Mouse (Mus musculus) frontal cortex, postnatal 14 days (tissue): ENCODE measurements around the gene Tapbpl.

Experiments used
- DNase-seq, 2 experiments: peaks; one replicate each; pipeline ENCODE4 v3.0.0; 2022; ENCODE audit warnings: low spot score in 2 of 2

Gene Tapbpl

GRCm38 (mm10) chr6:125239547-125239946, 7.9 kb upstream of the Tapbpl start:
- no peak for DNase-seq

- no peak for DNase-seq
Observed at GRCm38 (mm10) chr6:125238396-125238795, 6.7 kb upstream of the Tapbpl start.

- DNase-seq, result no peak
Observed at GRCm38 (mm10) chr6:125237421-125237820, 5.8 kb upstream of the Tapbpl start.

GRCm38 (mm10) chr6:125236782-125237181, 5.1 kb upstream of the Tapbpl start, which contains the start of gene Cd27:
Gene Cd27, minus strand, starts transcription at chr6:125237010.
- no peak for DNase-seq

GRCm38 (mm10) chr6:125236341-125236740, 4.7 kb upstream of the Tapbpl start:
- no peak for DNase-seq

- DNase-seq, result no peak
Observed at GRCm38 (mm10) chr6:125234520-125234828, 2.8 kb upstream of the Tapbpl start.

DNA sequence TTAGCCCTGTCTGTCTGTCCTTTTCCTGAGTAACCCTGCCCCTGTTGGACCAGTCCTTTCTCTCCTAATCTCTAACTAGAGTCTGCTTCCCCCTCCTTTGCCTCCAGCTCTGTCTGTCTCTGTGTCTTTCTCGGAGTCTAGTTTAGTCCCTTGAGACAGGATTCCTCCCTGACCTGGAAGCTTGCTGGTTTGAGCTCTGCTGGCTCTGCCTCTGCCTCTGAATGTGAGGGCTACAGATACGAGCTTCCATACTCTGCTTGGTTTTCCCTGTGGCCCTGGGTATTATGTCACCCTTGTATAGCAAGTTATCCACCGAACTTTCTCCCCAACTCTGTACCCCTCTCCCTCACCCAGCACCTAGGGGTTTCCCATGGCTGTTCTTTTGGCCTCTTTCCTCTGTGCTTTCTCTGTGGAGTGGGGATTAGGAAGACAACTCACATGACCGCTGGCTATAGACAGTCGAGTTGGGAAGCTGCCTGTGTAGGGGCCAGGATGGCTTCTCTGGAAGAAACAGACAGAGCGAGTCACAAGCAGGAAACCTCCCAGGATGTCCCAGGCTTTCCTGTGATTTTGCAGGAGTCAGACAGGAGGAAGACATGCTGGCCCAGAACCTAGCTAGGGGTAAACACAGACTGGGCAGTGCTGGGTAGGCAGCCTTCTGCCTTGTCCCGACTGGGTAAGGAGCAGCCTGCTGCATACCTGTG, 2.3 kb upstream of the Tapbpl start:
- DNase-seq, result no peak

GRCm38 (mm10) chr6:125232516-125232915, 856 bp upstream of the Tapbpl start:
- no peak for DNase-seq

- no peak for DNase-seq
Observed at GRCm38 (mm10) chr6:125232045-125232437, 381 bp upstream of the Tapbpl start.

- DNase-seq, result no peak
Observed at GRCm38 (mm10) chr6:125230571-125230970, 1.1 kb downstream of the Tapbpl start.

DNA sequence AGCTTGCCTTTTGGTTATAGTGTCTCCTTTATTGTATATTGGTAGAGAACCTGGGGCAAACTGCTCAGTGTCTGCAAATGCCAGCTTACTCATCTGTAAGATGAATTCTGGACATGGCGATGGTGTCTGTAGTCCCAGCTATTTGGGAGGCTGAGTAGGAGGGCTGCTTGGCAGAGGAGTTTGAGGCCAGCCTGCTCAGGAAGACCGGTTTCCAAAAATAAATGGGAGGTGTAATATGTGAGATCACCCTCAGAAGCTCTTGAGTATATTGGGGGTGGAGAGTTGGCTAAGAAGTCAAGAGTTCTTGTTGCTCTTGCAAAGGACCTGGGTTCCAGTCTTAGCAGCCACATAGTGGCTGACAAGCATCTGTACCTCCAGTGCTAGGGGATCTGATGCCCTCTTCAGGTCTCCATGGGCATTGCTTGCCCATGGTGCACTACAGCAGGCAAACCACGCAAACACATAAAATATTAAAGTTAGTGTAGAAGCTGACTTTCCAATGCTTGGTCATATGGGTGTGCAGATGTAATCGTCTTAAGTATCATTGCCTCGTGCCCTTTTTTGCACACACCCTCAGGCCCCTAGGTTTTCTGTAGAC, 6.0 kb downstream of the Tapbpl start:
- no peak for DNase-seq

GRCm38 (mm10) chr6:125222577-125222976, 9.1 kb downstream of the Tapbpl start:
- no peak for DNase-seq

GRCm38 (mm10) chr6:125222146-125222545, 9.5 kb downstream of the Tapbpl start:
- DNase-seq, result no peak

DNA sequence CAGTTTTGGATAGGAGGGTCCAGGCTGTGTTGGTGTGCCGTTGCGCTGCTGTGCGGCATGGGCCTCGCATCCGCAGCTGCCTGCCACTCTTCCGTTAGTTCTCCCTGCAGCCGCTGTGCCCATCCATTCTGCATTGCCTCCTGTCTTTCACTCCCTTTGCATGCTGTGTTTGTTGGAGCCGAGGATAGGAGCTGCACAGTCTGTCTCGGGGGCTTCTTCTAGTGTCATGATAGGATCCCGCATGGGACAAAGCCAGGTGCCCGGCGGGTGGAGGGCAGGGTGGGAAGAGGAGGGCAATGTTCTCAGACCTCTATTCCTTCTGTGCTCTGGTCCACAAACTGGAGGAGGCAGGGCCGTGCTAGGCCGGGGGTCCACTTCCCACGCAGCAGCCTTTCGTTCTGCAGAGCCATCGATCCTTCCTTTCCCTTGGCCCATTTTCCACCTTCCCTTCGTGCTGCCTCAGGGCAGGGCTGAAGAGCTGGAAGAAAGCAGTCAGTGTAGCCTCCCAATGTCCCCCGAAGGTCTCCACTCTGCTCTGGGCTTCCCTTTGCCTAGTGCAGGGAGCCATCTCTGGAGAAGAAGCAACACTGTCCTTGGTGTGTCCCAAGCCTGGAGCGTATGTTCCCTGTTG, 10.4 kb downstream of the Tapbpl start:
- no peak for DNase-seq

DNA sequence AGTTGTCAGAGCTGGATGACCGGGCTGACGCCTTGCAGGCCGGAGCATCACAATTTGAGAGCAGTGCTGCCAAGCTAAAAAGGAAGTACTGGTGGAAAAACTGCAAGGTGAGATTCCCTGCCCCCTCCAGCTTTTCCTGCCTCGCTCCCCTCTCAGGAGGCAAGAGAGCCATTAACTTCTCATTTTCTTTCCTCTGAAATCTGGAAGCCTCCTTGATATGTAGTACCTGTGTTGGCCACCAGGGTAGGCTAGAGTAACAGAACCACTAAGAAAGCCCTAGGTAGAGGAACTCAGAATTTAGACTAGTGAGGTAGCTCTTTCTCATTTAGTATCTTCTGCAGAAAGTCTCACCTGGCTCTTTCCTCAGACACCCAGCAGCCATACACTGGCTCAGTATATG, 12.7 kb downstream of the Tapbpl start:
- peak in 1 of 2 experiments; percentile 61 for DNase-seq

GRCm38 (mm10) chr6:125217899-125218298, 13.8 kb downstream of the Tapbpl start:
- DNase-seq, result no peak

DNA sequence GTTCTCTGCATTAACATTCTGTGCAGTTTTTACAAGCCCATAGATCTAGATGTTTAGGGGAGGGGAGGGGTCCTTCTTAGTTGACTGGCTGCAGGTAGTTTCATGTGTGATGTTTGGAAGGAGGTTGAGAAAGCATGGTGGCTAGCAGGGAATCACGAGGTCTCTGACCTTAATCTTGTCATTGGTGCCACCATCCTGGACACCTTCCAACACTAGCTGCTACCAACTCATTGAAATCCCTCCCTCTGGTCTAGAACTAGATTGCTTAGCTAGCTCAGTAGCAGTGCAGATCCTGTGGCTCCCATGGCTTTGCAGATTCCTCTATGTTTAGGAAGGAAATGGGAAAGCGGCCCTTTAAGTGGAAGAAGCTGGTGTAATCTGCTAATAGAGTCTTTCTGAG, 14.8 kb downstream of the Tapbpl start:
- DNase-seq, result no peak

- DNase-seq, result peak; percentile 91 to 93
Observed at GRCm38 (mm10) chr6:125215148-125215954, 16.3 kb downstream of the Tapbpl start, which contains the start of gene Vamp1. Gene Vamp1, plus strand, starts transcription at chr6:125215551.

DNA sequence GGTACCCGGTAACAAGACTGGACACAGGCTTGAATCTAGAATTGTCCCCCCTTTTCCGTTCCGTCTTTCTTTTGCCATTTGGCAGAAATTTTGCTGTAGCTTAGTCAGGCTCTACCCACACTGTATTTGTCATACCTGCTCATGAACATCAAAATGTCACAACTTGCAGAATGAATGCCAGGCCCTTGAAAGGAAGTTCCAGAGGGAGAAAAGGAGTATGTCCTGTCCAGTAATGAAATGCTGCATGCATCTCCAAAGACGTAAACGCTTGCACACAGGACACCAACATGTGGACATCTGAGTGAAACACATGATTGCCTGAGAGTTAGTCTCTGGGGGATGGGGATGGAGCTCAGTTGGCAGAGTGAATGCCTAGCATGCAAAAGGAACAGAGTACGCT, 17.9 kb downstream of the Tapbpl start:
- DNase-seq, result no peak

- DNase-seq, result no peak
Observed at GRCm38 (mm10) chr6:125213129-125213528, 18.5 kb downstream of the Tapbpl start.

GRCm38 (mm10) chr6:125212621-125213020, 19.0 kb downstream of the Tapbpl start:
- no peak for DNase-seq

GRCm38 (mm10) chr6:125210436-125210835, 21.2 kb downstream of the Tapbpl start:
- no peak for DNase-seq
